Mouse (Mus musculus) heart, adult 2 months (tissue): ENCODE data around the gene Nrp2.

Experiments
- CTCF ChIP-seq: fragments of 200-600 bp; IDR thresholded peaks from 2 replicates; pipeline ENCODE4 v1.8.1; 2022; ENCODE audit warnings: antibody characterized with exemption, mild to moderate bottlenecking, moderate library complexity
- EP300 ChIP-seq: fragments of 200-500 bp; IDR thresholded peaks from 2 replicates; pipeline ENCODE4 v1.6.1; 2011; ENCODE audit warnings: low read depth, low read length, control low read depth; ENCODE audit not compliant: insufficient read depth
- POLR2A ChIP-seq: fragments of 200-500 bp; IDR thresholded peaks from 2 replicates; pipeline ENCODE4 v1.6.1; 2011; ENCODE audit warnings: mild to moderate bottlenecking, low read depth, low read length, control low read depth; ENCODE audit not compliant: insufficient read depth

- TF ChIP-seq CTCF (no peak), POLR2A (no peak), EP300 (no peak)
Observed at GRCm38 (mm10) chr1:62754066-62754835, 51.2 kb downstream of the Nrp2 start.
